Comparison of ENCODE assay signal across 8 mouse cellular contexts in genomic region chr17:69122403-69122802, GRCm38 (mm10). TPM values are rescaled to one million over a fixed set of nuclear protein-coding genes. Genes with fewer than 3 reads are reported as not detected.
DNase-seq lines count a peak whose midpoint lies in the region; ATAC-seq lines count a peak whose summit lies in the region.
"Not testable (repeated sequence)": the region's sequence is repeated elsewhere in the genome, so short reads cannot be mapped to it uniquely, and the experiment has no call there.
"Had no signal": no experiment of that assay in that cellular context is flagged by ENCODE, and none has a peak within 500 bp of the region (broad histone marks: within the 10 kb centered on the region; RNA-seq: fewer than 3 reads in every experiment).

No protein-coding gene starts in this region.

- H3K4me2 ChIP-seq in embryonic facial prominence, embryonic 12.5 days (replicated peaks): peak overlapping the region; percentile 51
- H3K4me2 ChIP-seq in hindbrain, embryonic 11.5 days (replicated peaks; ENCODE audit: low read depth, low read length): not testable (repeated sequence)
- H3K4me2 ChIP-seq in kidney, embryonic 14.5 days (replicated peaks; ENCODE audit: low read depth, low read length): peak overlapping the region; percentile 11; the same call in 1 of the 2 replicates
- peak overlapping the region; percentile 28 for H3K4me2 ChIP-seq in liver, embryonic 12.5 days
- H3K4me2 ChIP-seq in midbrain, embryonic 11.5 days: peak overlapping the region; percentile 22; the same call in 1 of the 2 replicates
- H3K4me2 ChIP-seq in neural tube, embryonic 14.5 days (ENCODE audit: low read depth, low read length): 0 out of 2 replicates have a peak overlapping the region, but pooled peaks have one; percentile 16

- DNase-seq in forelimb bud, embryonic 11.5 days (ENCODE audit: low read depth, low spot score): peak; percentile 26
- DNase-seq in hindbrain, embryonic 11.5 days (ENCODE audit: low spot score): peak; percentile 22
- not testable (repeated sequence) for DNase-seq in midbrain, embryonic 11.5 days (ENCODE audit: low spot score, missing footprints)

- not testable (repeated sequence) for H3K36me3 ChIP-seq in embryonic facial prominence, embryonic 12.5 days; hindbrain, embryonic 11.5 days (ENCODE audit: control insufficient read depth, insufficient read depth, low read length); kidney, embryonic 14.5 days (ENCODE audit: control insufficient read depth, insufficient read depth, low read length); liver, embryonic 12.5 days; midbrain, embryonic 11.5 days (ENCODE audit: control insufficient read depth, insufficient read depth, low read length); neural tube, embryonic 14.5 days (ENCODE audit: control insufficient read depth, insufficient read depth, low read length)

- H3K9ac ChIP-seq in embryonic facial prominence, embryonic 12.5 days; hindbrain, embryonic 11.5 days (ENCODE audit: low read depth, low read length); kidney, embryonic 14.5 days (ENCODE audit: low read depth, low read length); liver, embryonic 12.5 days; midbrain, embryonic 11.5 days (ENCODE audit: low read length); neural tube, embryonic 14.5 days (replicated peaks; ENCODE audit: low read depth, low read length): not testable (repeated sequence)

- H3K4me1 ChIP-seq in embryonic facial prominence, embryonic 12.5 days: peaks cover 23% of the 10 kb centered on the region
- not testable (repeated sequence) for H3K4me1 ChIP-seq in hindbrain, embryonic 11.5 days (replicated peaks; ENCODE audit: control insufficient read depth, insufficient read depth, low read length); kidney, embryonic 14.5 days (ENCODE audit: control insufficient read depth, insufficient read depth, low read length); liver, embryonic 12.5 days; midbrain, embryonic 11.5 days (ENCODE audit: control insufficient read depth, insufficient read depth, low read length)
- H3K4me1 ChIP-seq in neural tube, embryonic 14.5 days (ENCODE audit: control insufficient read depth, insufficient read depth, low read length): peaks cover 10% of the 10 kb centered on the region

- not testable (repeated sequence) for ATAC-seq in embryonic facial prominence, embryonic 12.5 days (ENCODE audit: insufficient number of reproducible peaks, insufficient read depth, low FRiP score, low TSS enrichment); hindbrain, embryonic 11.5 days (ENCODE audit: low FRiP score); kidney, embryonic 14.5 days (ENCODE audit: low FRiP score, low TSS enrichment); liver, embryonic 12.5 days; neural tube, embryonic 14.5 days (ENCODE audit: low read depth)
- ATAC-seq in midbrain, embryonic 11.5 days (ENCODE audit: low FRiP score): peak; percentile 34; the same call in 1 of the 2 replicates

- H3K4me3 ChIP-seq in embryonic facial prominence, embryonic 12.5 days: 0 out of 2 replicates have a peak overlapping the region, but pooled peaks have one; percentile 9
- not testable (repeated sequence) for H3K4me3 ChIP-seq in hindbrain, embryonic 11.5 days (ENCODE audit: low read depth, low read length); liver, embryonic 12.5 days; midbrain, embryonic 11.5 days (ENCODE audit: low read depth, low read length); neural tube, embryonic 14.5 days (ENCODE audit: low read depth, low read length)
- 0 out of 2 replicates have a peak overlapping the region, but pooled peaks have one; percentile 10 for H3K4me3 ChIP-seq in kidney, embryonic 14.5 days (ENCODE audit: low read length)

- H3K27me3 ChIP-seq in embryonic facial prominence, embryonic 12.5 days; hindbrain, embryonic 11.5 days (ENCODE audit: control insufficient read depth, insufficient read depth, low read length); kidney, embryonic 14.5 days (ENCODE audit: control insufficient read depth, insufficient read depth, low read length); midbrain, embryonic 11.5 days (ENCODE audit: control insufficient read depth, insufficient read depth, low read length); neural tube, embryonic 14.5 days (ENCODE audit: control insufficient read depth, insufficient read depth, low read length): not testable (repeated sequence)
- H3K27me3 ChIP-seq in liver, embryonic 12.5 days (replicated peaks): peaks cover 26% of the 10 kb centered on the region

- not testable (repeated sequence) for H3K9me3 ChIP-seq in embryonic facial prominence, embryonic 12.5 days; hindbrain, embryonic 11.5 days (ENCODE audit: control insufficient read depth, low read length); kidney, embryonic 14.5 days (ENCODE audit: control insufficient read depth, low read length); liver, embryonic 12.5 days (replicated peaks); midbrain, embryonic 11.5 days (ENCODE audit: control insufficient read depth, low read length); neural tube, embryonic 14.5 days (ENCODE audit: control insufficient read depth, low read length)

- WGBS in embryonic facial prominence, embryonic 12.5 days: 11% methylated on average over 6 of the region's 6 CpGs
- WGBS in hindbrain, embryonic 11.5 days: 12% methylated on average over 6 of the region's 6 CpGs
- 12% methylated on average over 6 of the region's 6 CpGs for WGBS in kidney, embryonic 14.5 days
- WGBS in liver, embryonic 12.5 days (ENCODE audit: insufficient replicate concordance): 7% methylated on average over 6 of the region's 6 CpGs
- 14% methylated on average over 6 of the region's 6 CpGs for WGBS in midbrain, embryonic 11.5 days
- WGBS in neural tube, embryonic 14.5 days: 24% methylated on average over 6 of the region's 6 CpGs

- H3K27ac ChIP-seq in embryonic facial prominence, embryonic 12.5 days; hindbrain, embryonic 11.5 days (ENCODE audit: low read depth, low read length); kidney, embryonic 14.5 days (ENCODE audit: low read depth, low read length); liver, embryonic 12.5 days; midbrain, embryonic 11.5 days (ENCODE audit: low read depth, low read length); neural tube, embryonic 14.5 days (ENCODE audit: low read depth, low read length): not testable (repeated sequence)

RNA-seq across cellular contexts. Expression of gene Epb41l3, which starts 46.9 kb away (rescaled TPM):
- 166 and 167 TPM in 2 replicates for polyA plus RNA-seq in embryonic facial prominence, embryonic 12.5 days (2016; fragmentation: Nextera tagmentation; extraction: Ambion mirVana)
- polyA plus RNA-seq in hindbrain, embryonic 11.5 days (2014; fragmentation: Nextera tagmentation; extraction: Ambion mirVana): 85.5 and 92.9 TPM in 2 replicates
- polyA plus RNA-seq in kidney, embryonic 14.5 days (2014; fragmentation: Nextera tagmentation; extraction: Ambion mirVana): 17.6 and 29.7 TPM in 2 replicates
- 13.2 and 15.6 TPM in 2 replicates for polyA plus RNA-seq in liver, embryonic 12.5 days (2016; fragmentation: Nextera tagmentation; extraction: Ambion mirVana)
- polyA plus RNA-seq in midbrain, embryonic 11.5 days (2014; fragmentation: Nextera tagmentation; extraction: Ambion mirVana): 66.1 and 67.8 TPM in 2 replicates
- 126 and 142 TPM in 2 replicates for polyA plus RNA-seq in neural tube, embryonic 14.5 days (2014; fragmentation: Nextera tagmentation; extraction: Ambion mirVana)
- polyA plus RNA-seq: G1E had no signal
